18 mouse cellular contexts compared by ENCODE assay signal in genomic region chr6:134102396-134102795, GRCm38 (mm10).
"Had no signal": no experiment of that assay in that cellular context is flagged by ENCODE, and none has a peak within 500 bp of the region (broad histone marks: within the 10 kb centered on the region; RNA-seq: fewer than 3 reads in every experiment).

No protein-coding gene starts in this region.

- H3K4me2 ChIP-seq: limb, embryonic 13.5 days; liver, embryonic 13.5 days; lung, embryonic 14.5 days; midbrain, embryonic 11.5 days; stomach, embryonic 15.5 days had no signal

- H3K4me3 ChIP-seq: limb, embryonic 10.5 days; limb, embryonic 13.5 days; liver, embryonic 13.5 days; stomach, embryonic 15.5 days had no signal

- H3K36me3 ChIP-seq: limb, embryonic 13.5 days; liver, embryonic 13.5 days; stomach, embryonic 15.5 days had no signal

- H3K9ac ChIP-seq: limb, embryonic 13.5 days; liver, embryonic 13.5 days; liver, postnatal 0 days; lung, embryonic 14.5 days; stomach, embryonic 15.5 days had no signal

- H3K27ac ChIP-seq: limb, embryonic 10.5 days; limb, embryonic 13.5 days; liver, embryonic 13.5 days; macrophage; stomach, embryonic 15.5 days had no signal

- H3K9me3 ChIP-seq: limb, embryonic 10.5 days; limb, embryonic 13.5 days; liver, embryonic 13.5 days; stomach, embryonic 15.5 days had no signal

- H3K27me3 ChIP-seq: limb, embryonic 13.5 days; liver, embryonic 13.5 days; stomach, embryonic 15.5 days had no signal

- DNase-seq: kidney, adult 18-20 months; kidney, adult 9 months; kidney, postnatal 14 days; kidney, postnatal 4 days; liver, embryonic 13.5 days; liver, postnatal 0 days; lung, embryonic 14.5 days; midbrain, embryonic 14.5 days; right cerebral cortex, adult 18-20 months; right cerebral cortex, postnatal 14 days; right cerebral cortex, postnatal 4 days; thymus, postnatal 25 days had no signal

- ATAC-seq: liver, postnatal 0 days; lung, postnatal 0 days had no signal

- H3K4me1 ChIP-seq: limb, embryonic 10.5 days had no signal
